Mouse (Mus musculus) ES-E14 (cell line): Measurements from ENCODE around the gene Suox.

Experiments
- CHD2 ChIP-seq: IDR thresholded peaks from 2 replicates; pipeline ENCODE4 v1.6.1; 2014; ENCODE audit warnings: mild to moderate bottlenecking, low read depth, low read length, inconsistent platforms
- HCFC1 ChIP-seq: IDR thresholded peaks from 2 replicates; pipeline ENCODE4 v1.6.1; 2012; ENCODE audit warnings: low read length, inconsistent platforms, borderline replicate concordance; ENCODE audit not compliant: insufficient read depth
- MAFK ChIP-seq: IDR thresholded peaks from 2 replicates; pipeline ENCODE4 v1.6.1; 2014; ENCODE audit warnings: mild to moderate bottlenecking, low read depth, low read length, inconsistent platforms; ENCODE audit not compliant: insufficient read depth
- ZC3H11A ChIP-seq: IDR thresholded peaks from 2 replicates; pipeline ENCODE4 v1.6.1; 2012; ENCODE audit warnings: low read depth, mild to moderate bottlenecking, inconsistent platforms, low read length, borderline replicate concordance

DNA sequence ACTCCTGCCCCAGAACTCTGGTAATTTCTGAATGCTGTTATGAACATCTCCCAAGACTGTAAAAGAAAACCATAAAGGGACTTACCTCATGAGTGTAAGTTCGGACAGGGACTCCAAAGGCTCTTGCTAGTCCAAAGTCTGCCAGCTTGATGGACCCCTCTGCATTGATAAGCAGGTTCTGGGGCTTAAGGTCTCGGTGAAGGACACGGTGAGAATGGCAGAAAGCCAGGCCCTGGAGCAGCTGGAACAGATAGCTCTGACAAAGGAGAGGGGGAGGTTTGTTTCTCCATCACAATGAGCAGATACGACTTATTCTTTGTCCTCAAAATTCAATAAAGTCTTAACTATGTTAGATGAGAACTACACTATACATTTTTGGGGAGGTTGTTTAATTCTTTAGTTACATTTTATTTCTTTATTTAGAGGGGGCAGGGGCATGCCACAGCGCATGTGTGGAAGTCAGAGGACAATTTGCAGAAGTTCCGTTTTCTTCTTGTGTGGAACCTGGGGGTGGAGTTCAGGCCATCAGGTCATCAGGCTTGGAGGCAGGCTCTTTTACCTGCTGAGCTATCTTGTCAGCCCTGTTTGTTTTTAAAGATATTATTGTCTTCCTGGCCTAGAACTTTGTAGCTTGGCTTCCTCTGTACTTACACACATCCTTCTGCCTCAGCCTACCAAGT is 28.6 kb upstream of the Suox start:
- TF ChIP-seq CHD2 (no peak), HCFC1 (no peak), MAFK (no peak), ZC3H11A (no peak)
